Mouse (Mus musculus) spleen, adult 2 months (tissue): ENCODE data around the gene Gabrp.

Experiments used
- CTCF ChIP-seq: fragments of 200-500 bp; IDR thresholded peaks from 2 replicates; pipeline ENCODE4 v1.5.1; 2011; ENCODE audit warnings: mild to moderate bottlenecking, inconsistent platforms; ENCODE audit not compliant: insufficient read depth, insufficient read length, insufficient replicate concordance; ENCODE audit errors: extremely low read depth
- POLR2A ChIP-seq: fragments of 200-500 bp; IDR thresholded peaks from 2 replicates; pipeline ENCODE4 v1.6.1; 2011; ENCODE audit warnings: low read depth, low read length, inconsistent platforms

DNA sequence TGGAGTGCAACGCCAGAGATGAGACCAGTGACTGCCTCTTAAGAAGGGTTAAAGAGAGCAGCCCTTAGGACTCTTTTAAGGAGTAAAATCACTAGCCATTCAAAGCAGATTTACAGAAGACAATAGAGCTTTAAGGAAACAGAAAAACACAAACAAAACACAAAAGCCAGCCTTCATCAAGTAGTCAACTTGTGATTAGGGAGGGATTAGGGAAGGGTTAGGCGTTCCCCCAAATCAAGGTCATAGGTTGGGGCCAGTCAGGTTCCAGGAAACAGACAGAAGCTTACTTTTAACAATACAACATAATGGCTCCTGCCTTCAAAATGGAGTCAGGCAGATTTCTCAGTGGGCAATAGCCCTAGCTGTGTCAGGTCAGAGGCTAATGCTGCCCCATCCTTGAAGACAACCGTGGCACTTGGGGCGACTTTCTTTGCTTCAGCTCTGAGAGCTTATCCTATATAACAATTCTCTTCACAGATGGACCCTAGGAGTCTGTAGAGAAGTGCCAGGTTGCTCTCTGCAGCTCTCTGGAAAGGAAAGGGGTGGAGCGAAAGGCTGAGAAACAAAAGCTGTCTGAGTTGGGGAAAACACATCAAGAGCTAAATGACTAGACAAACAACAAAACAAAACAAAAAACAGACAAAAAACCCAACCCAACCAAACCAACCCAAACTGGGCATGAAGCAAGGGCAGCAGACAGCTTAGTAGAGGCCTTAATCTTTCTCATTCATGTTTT lies 41.2 kb downstream of the Gabrp start:
- no peak for TF ChIP-seq CTCF
- TF ChIP-seq POLR2A, result no peak
